ENCODE assay signal across 20 mouse cellular contexts in genomic region chr3:85455453-85455852, GRCm38 (mm10).
"Had no signal": no experiment of that assay in that cellular context is flagged by ENCODE, and none has a peak within 500 bp of the region (broad histone marks: within the 10 kb centered on the region; RNA-seq: fewer than 3 reads in every experiment).

No protein-coding gene starts in this region.

- H3K9ac ChIP-seq: liver, embryonic 15.5 days; liver, postnatal 0 days; lung, embryonic 15.5 days; midbrain, embryonic 12.5 days; neural tube, embryonic 13.5 days; neural tube, embryonic 15.5 days; stomach, embryonic 15.5 days had no signal

- H3K27ac ChIP-seq: liver, embryonic 15.5 days; lung, embryonic 15.5 days; midbrain, embryonic 10.5 days; midbrain, embryonic 12.5 days; neural tube, embryonic 13.5 days; neural tube, embryonic 15.5 days; stomach, embryonic 15.5 days had no signal

- H3K4me3 ChIP-seq: liver, embryonic 15.5 days; lung, embryonic 15.5 days; midbrain, embryonic 10.5 days; midbrain, embryonic 12.5 days; myocyte; neural tube, embryonic 13.5 days; neural tube, embryonic 15.5 days; stomach, embryonic 15.5 days had no signal

- H3K4me2 ChIP-seq: liver, embryonic 15.5 days; lung, embryonic 15.5 days; midbrain, embryonic 12.5 days; neural tube, embryonic 13.5 days; neural tube, embryonic 15.5 days; stomach, embryonic 15.5 days had no signal

- H3K4me1 ChIP-seq: liver, embryonic 15.5 days; lung, embryonic 15.5 days; midbrain, embryonic 12.5 days; neural tube, embryonic 15.5 days; stomach, embryonic 15.5 days had no signal

- H3K36me3 ChIP-seq: liver, embryonic 15.5 days; lung, embryonic 15.5 days; midbrain, embryonic 10.5 days; midbrain, embryonic 12.5 days; neural tube, embryonic 13.5 days; neural tube, embryonic 15.5 days; stomach, embryonic 15.5 days had no signal

- ATAC-seq: liver, postnatal 0 days; lung, postnatal 0 days; midbrain, embryonic 16.5 days had no signal

- H3K27me3 ChIP-seq: liver, embryonic 15.5 days; lung, embryonic 15.5 days; midbrain, embryonic 12.5 days; neural tube, embryonic 13.5 days; neural tube, embryonic 15.5 days; stomach, embryonic 15.5 days had no signal

- H3K9me3 ChIP-seq: liver, embryonic 15.5 days; lung, embryonic 15.5 days; midbrain, embryonic 10.5 days; midbrain, embryonic 12.5 days; neural tube, embryonic 13.5 days; neural tube, embryonic 15.5 days; stomach, embryonic 15.5 days had no signal

- DNase-seq: liver, postnatal 0 days; lung, adult 2 months; lung, postnatal 14 days; lung, postnatal 36 days; midbrain, embryonic 14.5 days; retina, postnatal 1 day; right cerebral cortex, adult 18-20 months; thymus, adult 2 months; thymus, postnatal 25 days; thymus, postnatal 4 days had no signal
